Mouse (Mus musculus) small intestine, adult 2 months (tissue): ENCODE measurements at regions not wholly inside any gene's neighbourhood (a gene's known extent, or its start where the extent isn't known, plus 50 kb on each side); places are given as distances from the start of the nearest gene placed in this dataset.

Source experiments
- H3K27ac ChIP-seq: fragments of 200-500 bp; 2 replicates; pipeline ENCODE4 v1.5.1; 2012; ENCODE audit warnings: low read depth, low read length, control low read depth, inconsistent platforms; ENCODE audit not compliant: insufficient read depth
- H3K27me3 ChIP-seq: fragments of 200-500 bp; 2 replicates; pipeline ENCODE4 v1.6.1; 2012; ENCODE audit warnings: mild to moderate bottlenecking, moderate library complexity, low read length, inconsistent platforms; ENCODE audit not compliant: control insufficient read depth, insufficient read depth
- H3K36me3 ChIP-seq: fragments of 200-500 bp; 2 replicates; pipeline ENCODE4 v1.6.1; 2012; ENCODE audit warnings: mild to moderate bottlenecking, low read length, control low read depth, inconsistent platforms; ENCODE audit not compliant: control insufficient read depth, insufficient read depth
- H3K4me1 ChIP-seq: fragments of 200-500 bp; 2 replicates; pipeline ENCODE4 v1.6.1; 2012; ENCODE audit warnings: low read length, inconsistent platforms, mixed read lengths; ENCODE audit not compliant: control insufficient read depth, insufficient read depth, insufficient read length
- H3K4me3 ChIP-seq: fragments of 200-500 bp; 2 replicates; pipeline ENCODE4 v1.5.1; 2012; ENCODE audit warnings: low read depth, mild to moderate bottlenecking, control low read depth, inconsistent platforms, low read length, moderate library complexity
- CTCF ChIP-seq: fragments of 200-500 bp; IDR thresholded peaks from 2 replicates; pipeline ENCODE4 v1.5.1; 2012; ENCODE audit warnings: low read depth, mild to moderate bottlenecking, control low read depth, inconsistent platforms, low read length, moderate library complexity, mixed read lengths; ENCODE audit not compliant: insufficient replicate concordance, insufficient read length; ENCODE audit errors: extremely low read depth
- POLR2A ChIP-seq: fragments of 200-500 bp; IDR thresholded peaks from 2 replicates; pipeline ENCODE4 v1.6.1; 2012; ENCODE audit warnings: low read depth, mild to moderate bottlenecking, control low read depth, inconsistent platforms, low read length, moderate library complexity
- WGBS: fragments of 180-500 bp; shearing (Covaris S2); methylation state at CpG from one replicate; pipeline ENCODE4 v1.1.7; 2018; 5-methylcytosine and 5-hydroxymethylcytosine counted together

DNA sequence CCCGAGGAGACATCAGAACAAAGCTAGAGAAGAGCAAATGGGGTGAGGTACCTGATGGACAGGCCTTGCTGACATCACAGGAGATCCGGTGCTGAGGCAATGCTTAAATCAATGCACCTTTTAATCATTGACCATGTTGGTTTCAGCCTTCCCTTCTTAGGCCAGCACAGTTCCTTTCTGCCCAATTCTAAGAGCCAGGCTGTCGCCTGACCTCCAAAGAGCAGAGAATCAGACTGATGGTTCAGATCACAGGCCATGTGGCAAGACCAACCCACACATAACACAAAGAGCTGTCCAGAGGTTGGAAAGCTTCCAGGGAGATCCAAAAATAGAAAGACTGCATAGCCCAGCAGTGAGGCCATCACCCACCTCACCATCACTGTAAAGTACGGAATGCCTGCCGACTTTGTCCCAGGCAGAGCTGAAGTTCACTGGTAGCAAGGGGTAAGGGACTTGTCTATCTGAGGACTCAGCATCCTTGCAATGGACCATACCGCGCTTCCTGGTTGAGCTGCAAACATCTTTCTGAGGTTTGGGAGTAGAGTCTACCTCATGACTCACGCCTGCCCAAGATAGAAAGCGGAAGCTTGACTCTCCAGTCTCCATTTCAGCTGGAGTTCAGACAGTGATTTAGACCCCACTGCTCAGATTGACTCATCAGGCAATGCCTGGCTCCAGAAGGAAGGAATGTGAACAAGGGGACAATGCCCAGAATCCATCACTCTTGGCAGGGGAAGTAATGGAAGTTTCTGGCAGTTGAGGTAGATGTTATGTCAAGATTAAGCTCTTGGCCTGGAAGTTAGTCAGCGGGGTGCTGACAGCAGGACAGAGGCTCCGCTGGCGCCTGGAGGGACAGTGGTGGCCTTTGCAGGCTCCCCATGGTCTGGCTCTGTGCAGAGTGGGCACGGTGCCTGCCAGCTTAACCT lies 98.1 kb upstream of the Thy1 start:
- Histone ChIP-seq H3K4me1 (no peaks in the 10 kb centered on the region), H3K4me3 (no peak overlapping the region), H3K36me3 (no peaks in the 10 kb centered on the region), H3K27ac (no peak overlapping the region), H3K27me3 (no peaks in the 10 kb centered on the region)
- TF ChIP-seq CTCF (no peak), POLR2A (no peak)
- 57% methylated on average over 13 of the region's 13 CpGs for WGBS

- no peak for TF ChIP-seq CTCF
- no peak for TF ChIP-seq POLR2A
- H3K4me3 ChIP-seq, result no peak overlapping the region
- no peaks in the 10 kb centered on the region for H3K4me1 ChIP-seq
- no peak overlapping the region for H3K27ac ChIP-seq
- 84% methylated on average over 13 of the region's 13 CpGs for WGBS
- H3K27me3 ChIP-seq, result no peaks in the 10 kb centered on the region
- no peaks in the 10 kb centered on the region for H3K36me3 ChIP-seq
These were observed 97.1 kb upstream of the Thy1 start for GRCm38 (mm10) chr9:43945997-43946649.

DNA sequence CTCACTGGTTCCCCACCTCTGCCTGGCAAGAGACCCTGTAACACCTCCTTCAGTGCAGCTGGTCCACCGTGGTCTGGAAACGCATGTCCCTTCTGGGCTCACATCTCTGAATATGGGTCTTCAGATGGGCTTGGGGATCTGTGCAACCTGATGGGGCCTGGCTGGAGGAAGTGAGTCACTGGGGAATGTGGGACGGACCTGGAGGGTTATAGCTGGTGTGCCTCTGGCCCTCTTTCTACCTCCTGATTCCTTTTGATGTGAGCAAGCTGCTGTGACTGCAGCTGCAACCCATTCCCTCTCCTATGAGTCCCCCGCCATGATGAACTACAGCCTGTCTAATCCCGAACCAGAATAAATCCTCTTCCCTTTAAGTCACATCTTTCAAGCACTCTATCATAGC lies 96.1 kb upstream of the Thy1 start:
- TF ChIP-seq CTCF (no peak), POLR2A (no peak)
- no peak overlapping the region for H3K4me3 ChIP-seq
- 74% methylated on average over 5 of the region's 5 CpGs for WGBS

GRCm38 (mm10) chr9:43947490-43948150 lies 95.6 kb upstream of the Thy1 start:
- no peaks in the 10 kb centered on the region for H3K4me1 ChIP-seq
- TF ChIP-seq CTCF, result no peak
- no peak for TF ChIP-seq POLR2A
- H3K4me3 ChIP-seq, result no peak overlapping the region
- H3K36me3 ChIP-seq, result no peaks in the 10 kb centered on the region
- H3K27ac ChIP-seq, result no peak overlapping the region
- WGBS, result 64% methylated on average over 11 of the region's 11 CpGs
- H3K27me3 ChIP-seq, result no peaks in the 10 kb centered on the region

More for the DNA sequence above, 96.1 kb upstream of the Thy1 start:
- H3K27me3 ChIP-seq, result no peaks in the 10 kb centered on the region
- H3K4me1 ChIP-seq, result no peaks in the 10 kb centered on the region
- no peaks in the 10 kb centered on the region for H3K36me3 ChIP-seq
- no peak overlapping the region for H3K27ac ChIP-seq

DNA sequence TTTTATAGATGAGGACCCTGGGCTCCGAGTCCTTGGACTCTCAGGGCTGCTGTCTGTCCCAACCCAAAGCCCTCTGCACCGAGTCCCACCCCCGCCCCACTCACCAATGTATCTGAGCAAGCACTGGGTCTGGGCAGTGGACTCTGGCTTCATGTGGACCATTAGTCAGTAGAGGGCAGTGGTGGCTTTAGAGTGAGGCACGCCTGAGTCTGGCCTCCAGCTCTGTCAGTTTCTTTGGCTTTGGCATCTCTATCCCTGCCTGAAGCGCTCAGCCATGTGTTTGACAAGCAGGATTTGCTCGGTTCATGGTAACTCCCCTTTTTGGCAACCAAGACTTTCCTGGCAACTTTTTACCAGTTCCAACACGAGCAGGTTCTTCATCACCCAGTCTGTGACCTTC lies 90.1 kb upstream of the Thy1 start:
- H3K4me3 ChIP-seq, result no peak overlapping the region
- no peak overlapping the region for H3K27ac ChIP-seq
- WGBS, result 23% methylated on average over 7 of the region's 7 CpGs
- no peaks in the 10 kb centered on the region for H3K4me1 ChIP-seq
- no peaks in the 10 kb centered on the region for H3K27me3 ChIP-seq
- TF ChIP-seq CTCF, result no peak
- TF ChIP-seq POLR2A, result no peak
- no peaks in the 10 kb centered on the region for H3K36me3 ChIP-seq

- Histone ChIP-seq H3K4me3 (no peak overlapping the region), H3K4me1 (no peaks in the 10 kb centered on the region), H3K27ac (no peak overlapping the region), H3K36me3 (no peaks in the 10 kb centered on the region), H3K27me3 (no peaks in the 10 kb centered on the region)
- TF ChIP-seq POLR2A, result no peak
- TF ChIP-seq CTCF, result no peak
- 28% methylated on average over 9 of the region's 9 CpGs for WGBS
These were observed 83.6 kb upstream of the Thy1 start for GRCm38 (mm10) chr9:43959541-43959940.

DNA sequence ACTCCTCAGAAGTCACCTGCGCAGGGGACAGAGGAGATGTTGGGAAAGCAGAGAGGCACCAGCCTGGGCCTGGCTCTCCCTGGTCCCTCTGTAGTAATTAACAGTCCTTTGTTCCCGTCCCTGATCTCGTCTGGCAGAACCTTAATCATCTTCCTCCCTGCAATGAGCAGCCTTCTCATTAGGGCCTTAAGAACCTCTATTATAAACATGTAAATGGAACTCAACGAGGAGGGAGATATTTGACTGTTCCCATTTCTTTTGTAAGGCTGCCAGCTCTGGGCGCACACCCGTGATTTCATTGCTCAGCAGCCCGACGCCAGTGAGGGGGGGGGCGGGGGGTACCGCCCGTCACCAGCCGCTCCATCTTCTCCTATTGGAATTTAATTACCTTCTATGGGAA lies 81.8 kb upstream of the Thy1 start:
- Histone ChIP-seq H3K27me3 (no peaks in the 10 kb centered on the region), H3K27ac (no peak overlapping the region), H3K36me3 (no peaks in the 10 kb centered on the region), H3K4me3 (no peak overlapping the region), H3K4me1 (no peaks in the 10 kb centered on the region)
- no peak for TF ChIP-seq CTCF
- no peak for TF ChIP-seq POLR2A
- WGBS, result 58% methylated on average over 12 of the region's 12 CpGs
